Mouse (Mus musculus) bone marrow macrophage, adult 2 months (primary cell): ENCODE measurements around the gene Asap2.

Experiments used
- CTCF ChIP-seq: IDR thresholded peaks from 2 replicates; pipeline ENCODE4 v1.5.1; 2012; ENCODE audit warnings: low read depth, mild to moderate bottlenecking, low read length, moderate library complexity
- POLR2A ChIP-seq: IDR thresholded peaks from 2 replicates; pipeline ENCODE4 v1.6.1; 2012; ENCODE audit warnings: mild to moderate bottlenecking, low read depth, low read length, borderline replicate concordance

DNA sequence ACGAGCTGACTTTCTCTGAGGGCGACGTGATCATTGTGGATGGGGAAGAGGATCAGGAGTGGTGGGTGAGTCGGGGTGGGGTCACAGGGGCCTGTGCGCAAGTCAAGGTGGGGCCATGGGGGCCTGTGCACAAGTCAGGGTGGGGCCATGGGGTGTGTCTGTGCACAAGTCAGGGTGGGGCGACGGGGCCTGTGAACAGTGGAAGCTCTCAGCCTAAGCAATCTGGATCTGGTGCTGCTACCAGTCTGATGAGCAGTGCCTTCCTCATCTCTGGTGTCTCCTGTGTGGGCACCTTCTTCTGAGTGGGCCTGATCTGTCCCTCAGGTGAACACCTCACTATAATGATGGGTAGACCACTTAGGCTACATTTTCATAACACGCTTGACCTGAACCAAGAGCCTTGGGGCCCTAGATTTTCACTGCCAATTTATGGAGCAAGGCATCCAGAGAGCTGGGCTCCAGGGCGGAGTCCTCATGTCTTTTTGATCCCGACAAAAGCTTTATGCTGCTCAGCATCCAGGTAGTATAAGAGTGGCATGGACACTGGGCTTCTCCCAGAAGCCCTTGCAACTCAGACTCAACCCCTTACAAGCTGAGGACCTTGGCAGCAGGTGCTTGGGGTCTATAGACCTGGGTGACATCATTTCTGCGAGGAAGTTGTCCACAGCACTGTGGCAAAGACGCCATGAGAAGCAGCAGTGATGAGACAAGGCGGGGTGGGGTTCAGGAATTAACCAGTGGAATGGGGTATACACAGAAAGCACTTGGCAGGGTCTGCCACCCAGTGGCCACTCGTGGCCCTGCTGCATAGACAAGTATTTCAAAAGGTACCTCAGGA is 275.9 kb downstream of the Asap2 start:
- TF ChIP-seq CTCF = peak; percentile 34; the same call in 1 of the 2 replicates
- TF ChIP-seq POLR2A = no peak
